Mouse (Mus musculus): Measurements from ENCODE around the gene Arnt.

Arnt gene

GRCm38 (mm10) chr3:95459381-95459780, 25.2 kb downstream of the Arnt start:
- no peak for DNase-seq

- DNase-seq, result no peak
Measured at GRCm38 (mm10) chr3:95463852-95464251, 29.7 kb downstream of the Arnt start.

GRCm38 (mm10) chr3:95478966-95479365, 44.8 kb downstream of the Arnt start:
- no peak for DNase-seq

DNA sequence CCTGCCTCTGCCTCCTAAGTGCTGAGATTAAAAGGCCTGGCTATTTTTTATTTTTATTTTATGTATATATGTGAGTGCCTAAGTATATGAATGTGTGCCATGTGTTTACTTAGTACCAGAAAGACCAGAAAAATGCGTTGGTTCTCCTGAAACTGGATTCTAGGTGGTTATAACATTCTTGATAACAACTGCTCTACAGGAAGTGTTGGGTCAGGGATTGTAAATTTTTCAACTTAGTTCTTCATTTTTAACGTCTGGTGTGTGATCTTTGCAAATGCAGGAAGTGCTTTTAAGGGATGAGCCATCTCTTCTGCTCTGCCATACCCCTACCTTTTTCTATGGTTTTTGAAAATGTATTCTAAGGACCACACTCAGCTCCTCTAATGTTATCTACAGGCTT, 52.2 kb downstream of the Arnt start:
- DNase-seq, result no peak

DNA sequence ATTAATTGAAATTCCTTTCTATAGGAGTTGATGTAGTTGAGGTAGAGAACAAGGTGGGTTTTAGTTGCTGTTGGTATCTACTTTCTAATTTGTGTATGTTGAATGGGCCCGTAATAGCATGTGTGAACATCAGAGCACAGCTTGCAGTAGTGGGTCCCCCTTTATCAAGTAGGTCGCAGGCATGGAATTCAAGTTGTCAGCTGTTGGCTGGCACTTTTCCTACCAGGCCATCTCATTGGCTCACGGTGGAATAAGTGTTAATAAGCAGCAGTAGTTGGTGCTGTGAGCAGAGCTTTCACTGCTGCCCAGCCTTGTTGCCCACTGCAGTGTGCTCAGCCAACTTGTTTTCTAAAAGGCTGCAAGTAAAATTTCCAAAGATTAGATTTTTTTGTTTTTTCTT, 54.5 kb downstream of the Arnt start:
- no peak for DNase-seq

DNA sequence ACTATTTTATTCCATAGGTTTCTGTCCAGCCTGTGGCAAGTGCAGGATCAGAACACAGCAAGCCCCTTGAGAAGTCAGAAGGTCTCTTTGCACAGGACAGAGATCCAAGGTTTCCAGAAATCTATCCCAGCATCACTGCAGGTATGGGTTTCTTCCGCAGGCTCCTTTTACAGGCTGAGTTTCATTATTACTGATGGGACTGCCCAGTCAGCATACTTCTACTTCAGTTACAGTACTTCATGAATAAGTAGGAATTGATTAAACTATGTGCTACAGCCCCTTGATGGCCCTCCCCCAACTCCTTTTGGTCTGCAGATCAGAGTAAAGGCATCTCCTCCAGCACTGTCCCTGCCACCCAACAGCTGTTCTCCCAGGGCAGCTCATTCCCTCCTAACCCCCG, 56.0 kb downstream of the Arnt start:
- no peak for DNase-seq

DNA sequence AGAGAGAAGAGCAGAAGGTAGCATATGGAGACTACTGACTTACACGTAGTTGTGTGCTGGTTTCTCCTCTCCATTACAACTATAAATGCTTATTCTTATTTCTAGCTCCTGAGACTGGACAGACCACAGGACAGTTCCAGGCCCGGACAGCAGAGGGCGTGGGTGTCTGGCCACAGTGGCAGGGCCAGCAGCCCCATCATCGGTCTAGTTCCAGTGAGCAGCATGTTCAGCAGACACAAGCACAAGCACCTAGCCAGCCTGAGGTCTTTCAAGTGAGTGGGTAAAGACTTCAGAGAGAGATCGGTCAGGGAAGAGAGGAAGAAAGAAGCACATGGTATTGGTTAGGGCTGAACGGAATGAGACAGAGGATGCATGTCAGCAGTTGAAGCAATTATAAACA, 60.2 kb downstream of the Arnt start:
- peak; percentile 14 for DNase-seq

- no peak for DNase-seq
Measured at GRCm38 (mm10) chr3:95498229-95498628, 64.0 kb downstream of the Arnt start.

DNA sequence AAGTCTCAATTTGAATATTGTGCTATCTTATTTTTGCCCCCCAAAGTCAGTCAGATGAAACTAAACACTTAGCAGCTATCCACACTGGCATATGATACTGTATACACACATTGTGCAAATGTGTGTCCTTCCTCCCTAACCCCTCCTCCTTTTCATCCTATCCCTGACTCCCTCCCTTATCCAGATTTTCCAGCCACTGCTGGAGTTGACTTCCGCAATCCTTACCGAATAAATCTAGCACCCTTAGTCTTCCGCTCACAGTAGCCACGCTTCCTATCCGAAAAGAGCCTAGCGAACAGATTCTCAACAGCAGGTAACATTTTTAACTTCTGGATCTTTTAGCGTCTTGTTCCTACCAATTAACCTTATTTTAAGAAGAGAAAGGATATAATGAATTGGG, 64.8 kb downstream of the Arnt start, which contains the start of gene Ctsk:
TSS of gene Ctsk (plus strand) at position 233 of the 400 bp plus-strand sequence.
- DNase-seq, result no peak

DNA sequence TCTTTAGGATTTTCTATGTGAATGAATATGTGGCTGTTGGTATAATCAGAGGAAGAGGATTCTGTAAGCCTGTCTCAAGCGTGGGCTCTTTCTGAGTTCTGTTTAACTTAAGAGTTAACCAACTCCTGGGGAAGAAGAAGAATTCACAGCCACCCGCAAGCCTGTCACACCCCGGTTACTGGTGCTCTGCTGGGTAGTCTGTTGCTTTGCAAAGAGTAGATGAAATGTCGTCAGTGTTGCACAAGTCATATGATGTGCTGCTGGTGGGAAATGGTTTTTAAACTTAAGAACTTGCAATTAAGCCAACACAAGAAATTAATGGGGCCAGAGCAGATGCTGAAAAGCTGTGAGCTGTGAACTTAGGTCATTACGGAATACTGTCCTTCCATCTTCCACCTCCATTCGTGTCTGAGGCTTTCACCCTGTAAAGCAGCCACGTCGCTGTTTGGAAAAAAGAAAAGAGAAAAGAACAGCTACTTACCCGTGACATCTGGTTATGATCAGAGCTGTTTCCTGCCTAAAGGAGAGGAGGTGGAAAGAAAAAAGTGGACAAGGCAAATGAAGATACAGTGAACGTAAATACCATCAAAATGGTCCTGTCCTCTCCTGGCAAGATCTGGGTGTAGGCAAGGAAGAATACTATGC, 65.4 kb downstream of the Arnt start:
- DNase-seq, result no peak

GRCm38 (mm10) chr3:95502312-95502711, 68.1 kb downstream of the Arnt start:
- DNase-seq, result no peak

DNA sequence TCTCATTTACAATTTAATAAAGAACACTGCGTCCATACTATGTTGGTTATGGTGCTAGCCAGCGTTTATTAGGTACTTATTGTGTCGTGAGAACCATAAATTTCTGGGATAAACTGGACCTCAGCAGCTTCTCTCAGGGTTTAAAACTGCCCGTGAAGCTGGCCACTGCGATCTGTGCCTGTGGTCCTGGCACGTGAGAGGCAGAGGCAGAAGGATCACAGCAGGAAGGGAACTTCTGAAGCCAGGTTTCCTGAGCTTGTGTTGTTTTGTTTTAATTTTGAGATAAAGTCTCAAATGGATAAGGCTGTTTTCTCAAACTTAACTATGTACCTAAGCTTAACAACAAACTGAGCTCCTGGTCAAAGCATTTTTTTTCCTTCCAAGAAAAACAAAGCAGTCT, 75.2 kb downstream of the Arnt start:
- no peak for DNase-seq

- no peak for DNase-seq
Measured at GRCm38 (mm10) chr3:95511611-95512180, 77.5 kb downstream of the Arnt start.

DNA sequence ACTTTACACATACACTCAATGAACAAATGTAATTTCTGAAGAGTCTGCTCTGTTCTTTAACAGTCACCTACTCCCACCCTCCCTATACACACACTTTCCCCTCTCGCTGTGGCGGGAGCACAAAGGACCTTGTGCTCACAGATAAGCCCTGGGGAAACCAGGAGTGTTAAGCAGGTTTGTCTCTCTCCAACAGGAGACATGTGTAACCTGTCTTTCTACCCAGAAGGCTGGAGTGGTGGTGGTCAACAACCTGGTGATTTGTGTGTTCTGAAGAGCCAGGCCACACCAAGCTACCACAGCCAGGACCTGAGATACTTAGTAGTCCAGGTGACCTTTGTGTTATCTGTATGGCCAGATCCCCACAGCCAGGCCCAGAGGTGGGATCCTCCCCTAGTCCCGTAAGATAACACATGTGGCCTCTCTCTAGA, 82.4 kb downstream of the Arnt start:
- no peak for DNase-seq

DNA sequence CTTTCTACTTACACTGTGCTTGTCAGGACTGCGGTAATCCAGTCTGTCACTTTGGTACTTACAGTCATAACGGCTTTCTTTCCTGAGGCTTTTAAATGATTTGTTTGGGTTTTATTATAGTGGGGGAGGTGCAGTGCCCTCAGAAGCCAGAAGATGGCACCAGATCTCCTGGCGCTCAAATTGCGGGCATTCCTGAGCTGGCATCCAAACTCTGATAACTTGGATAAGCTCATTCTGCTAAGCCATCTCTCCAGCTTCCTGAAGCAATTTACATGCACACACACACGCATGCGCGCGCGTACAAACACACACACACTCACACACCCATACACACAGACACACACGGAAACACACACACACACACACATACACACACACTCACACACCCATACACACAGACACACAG, 83.3 kb downstream of the Arnt start:
- peak; percentile 35 for DNase-seq

DNA sequence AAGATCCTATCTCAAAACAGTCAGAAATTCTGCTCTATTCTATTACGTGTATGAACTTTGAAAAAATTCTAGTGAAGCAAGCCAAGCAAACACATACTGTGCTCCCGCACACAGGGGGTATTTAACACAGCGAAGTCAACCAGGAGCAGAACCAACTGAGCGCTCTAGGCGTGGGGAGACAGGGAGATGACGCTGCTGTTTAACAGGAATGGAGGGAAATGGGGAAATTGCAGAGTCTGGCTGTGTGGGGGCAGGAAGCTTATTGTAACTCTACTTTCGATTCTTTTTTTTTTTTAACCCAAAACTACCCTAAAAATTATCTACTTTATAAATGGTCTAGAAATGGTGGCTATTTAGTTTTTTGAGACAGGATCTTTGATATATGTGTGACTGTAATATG, 84.7 kb downstream of the Arnt start:
- no peak for DNase-seq

- DNase-seq, result no peak
Measured at GRCm38 (mm10) chr3:95519315-95519714, 85.1 kb downstream of the Arnt start.

DNA sequence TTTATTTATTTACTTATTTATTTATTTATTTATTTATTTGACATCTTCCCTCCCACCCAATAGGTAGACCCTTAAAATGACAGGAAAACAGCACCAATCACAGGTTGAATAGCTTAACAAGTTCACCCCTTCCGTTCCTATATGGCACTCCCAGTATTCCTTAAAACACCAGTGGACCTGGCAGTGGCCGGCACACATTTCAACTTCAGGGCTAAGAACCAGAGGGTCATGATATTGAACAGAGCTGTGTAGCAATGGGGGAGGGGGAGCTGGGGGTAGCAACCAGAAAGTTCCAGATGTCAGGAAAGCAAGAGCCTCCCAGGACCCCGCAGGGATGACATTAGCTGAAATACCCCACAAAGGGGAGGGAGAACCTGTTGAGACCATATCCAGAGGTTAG, 85.9 kb downstream of the Arnt start:
- no peak for DNase-seq

- no peak for DNase-seq
Measured at GRCm38 (mm10) chr3:95521168-95521567, 87.0 kb downstream of the Arnt start.

- no peak for DNase-seq
Measured at GRCm38 (mm10) chr3:95523662-95524061, 89.5 kb downstream of the Arnt start.

DNA sequence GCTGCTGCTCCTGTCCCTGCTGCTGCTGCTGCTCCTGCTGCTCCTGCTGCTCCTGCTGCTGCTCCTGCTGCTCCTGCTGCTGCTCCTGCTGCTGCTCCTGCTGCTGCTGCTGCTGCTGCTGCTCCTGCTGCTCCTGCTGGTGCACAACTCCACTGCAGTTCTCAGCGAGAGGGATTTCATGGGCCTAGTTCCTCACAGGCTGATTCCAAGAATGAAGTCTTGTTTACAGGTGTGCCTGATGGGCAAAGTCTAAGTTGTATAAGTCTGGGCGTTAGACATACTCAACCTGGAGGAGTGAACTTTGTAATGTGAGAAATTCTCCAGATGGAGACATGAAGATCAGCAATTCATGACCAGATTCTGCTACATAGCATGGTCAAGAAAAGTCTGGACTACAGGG, 90.5 kb downstream of the Arnt start:
- DNase-seq, result no peak

GRCm38 (mm10) chr3:95526111-95526510, 91.9 kb downstream of the Arnt start:
- no peak for DNase-seq

- no peak for DNase-seq
Measured at GRCm38 (mm10) chr3:95526622-95527211, 92.5 kb downstream of the Arnt start, which contains the start of gene Ctss. Gene Ctss (plus strand): TSS chr3:95526786.

- DNase-seq, result no peak
Measured at GRCm38 (mm10) chr3:95529814-95530213, 95.6 kb downstream of the Arnt start.

- DNase-seq, result no peak
Measured at GRCm38 (mm10) chr3:95531025-95531424, 96.8 kb downstream of the Arnt start.

Data from kidney, adult 11 months (tissue).